Mouse (Mus musculus) heart, embryonic 11.5 days (tissue): ENCODE data around the gene Selenom. TPM values are rescaled to one million over a fixed set of nuclear protein-coding genes. Genes with fewer than 3 reads are reported as not detected.
A peak's percentile ranks its signal among the peaks of the same experiment; 100 is the strongest.

Experiments used
- ATAC-seq: fragments of 200-750 bp; cut with Nextera tagmentation; replicated peaks from 2 replicates; pipeline ENCODE4 v1.8.0; 2017; ENCODE audit warnings: moderate library complexity; ENCODE audit not compliant: insufficient number of reproducible peaks, low FRiP score, low TSS enrichment
- H3K27ac ChIP-seq: fragments of 300-500 bp; sonication (generic); 2 replicates; pipeline ENCODE4 v1.5.1; 2014; ENCODE audit warnings: mild to moderate bottlenecking, low read depth, low read length
- H3K27me3 ChIP-seq: fragments of 300-500 bp; sonication (generic); 2 replicates; pipeline ENCODE4 v1.6.1; 2014; ENCODE audit warnings: mild to moderate bottlenecking, low read length, mixed read lengths; ENCODE audit not compliant: control insufficient read depth, insufficient read depth
- H3K36me3 ChIP-seq: fragments of 300-500 bp; sonication (generic); 2 replicates; pipeline ENCODE4 v1.6.1; 2014; ENCODE audit warnings: mild to moderate bottlenecking, low read length, moderate library complexity, mixed read lengths; ENCODE audit not compliant: control insufficient read depth, insufficient read depth
- H3K4me1 ChIP-seq: fragments of 300-500 bp; sonication (generic); 2 replicates; pipeline ENCODE4 v1.6.1; 2014; ENCODE audit warnings: low read length; ENCODE audit not compliant: control insufficient read depth, insufficient read depth
- H3K4me2 ChIP-seq: fragments of 300-500 bp; sonication (generic); 2 replicates; pipeline ENCODE4 v1.6.1; 2014; ENCODE audit warnings: mild to moderate bottlenecking, moderate library complexity
- H3K4me3 ChIP-seq: fragments of 300-500 bp; sonication (generic); 2 replicates; pipeline ENCODE4 v1.5.1; 2014; ENCODE audit warnings: low read depth, low read length
- H3K9ac ChIP-seq: fragments of 300-500 bp; sonication (generic); 2 replicates; pipeline ENCODE4 v1.6.1; 2014; ENCODE audit warnings: mild to moderate bottlenecking, low read depth, low read length, moderate library complexity
- H3K9me3 ChIP-seq: fragments of 300-500 bp; sonication (generic); replicated peaks from 2 replicates; pipeline ENCODE4 v1.6.1; 2016; ENCODE audit warnings: low read length; ENCODE audit not compliant: control insufficient read depth
- WGBS: fragments of 180-500 bp; shearing (Covaris S2); extraction: QIAGEN DNeasy Blood & Tissue Kit; methylation state at CpG from one replicate; pipeline ENCODE4 v1.1.7; 2014; ENCODE audit not compliant: insufficient replicate concordance; 5-methylcytosine and 5-hydroxymethylcytosine counted together
- polyA plus RNA-seq: library from polyadenylated mRNA; unstranded; fragments of >200 nt; fragmentation: Nextera tagmentation; extraction: Ambion mirVana; gene quantifications from 2 replicates; pipeline ENCODE4 v1.2.1, GENCODE M21; 2014

Selenom gene
- polyA plus RNA-seq, 1 experiment from 2014 or later, result 127 TPM

DNA sequence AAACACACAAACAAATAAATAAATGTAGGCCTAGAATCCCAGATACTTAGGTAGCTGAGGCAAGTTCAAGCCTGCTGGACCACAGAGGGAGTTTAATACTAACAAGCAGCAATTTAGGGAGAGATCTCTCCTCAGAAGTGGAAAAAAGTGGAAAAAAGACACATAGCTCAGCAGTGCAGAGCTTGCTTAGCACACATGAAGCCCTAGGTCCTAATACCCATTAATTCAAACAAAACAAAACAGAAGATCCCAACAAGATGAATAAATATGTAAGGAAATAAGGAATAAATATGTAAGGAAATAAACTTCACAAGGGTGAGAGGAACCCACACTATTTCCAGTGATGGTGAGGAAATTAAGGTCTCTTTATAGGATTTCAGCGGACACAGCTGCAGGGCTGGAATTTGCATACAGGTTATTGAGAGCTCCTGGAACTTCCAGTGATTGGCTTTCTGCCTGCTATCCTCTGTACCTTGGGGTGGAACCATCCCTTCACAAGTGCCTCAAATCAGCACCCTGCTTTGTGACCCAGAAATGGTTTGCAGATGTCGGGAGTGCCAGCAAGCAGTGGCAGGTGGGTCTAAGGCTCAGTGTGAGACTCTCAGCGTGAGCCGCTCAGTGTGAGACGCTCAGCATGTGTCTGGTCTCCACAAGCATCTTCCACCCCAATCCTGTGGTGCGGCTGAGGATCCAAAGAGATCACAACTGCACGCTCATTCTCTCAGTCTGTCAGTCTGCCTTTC lies 9.5 kb downstream of the Selenom start:
- H3K4me2 ChIP-seq, result no peak overlapping the region
- WGBS, result 84% methylated on average over 7 of the region's 7 CpGs
- H3K4me1 ChIP-seq, result peaks cover 13% of the 10 kb centered on the region
- no peaks in the 10 kb centered on the region for H3K9me3 ChIP-seq
- no peak for ATAC-seq
- H3K36me3 ChIP-seq, result peaks cover 35% of the 10 kb centered on the region
- no peak overlapping the region for H3K27ac ChIP-seq
- H3K9ac ChIP-seq, result no peak overlapping the region
- no peak overlapping the region for H3K4me3 ChIP-seq
- no peaks in the 10 kb centered on the region for H3K27me3 ChIP-seq

DNA sequence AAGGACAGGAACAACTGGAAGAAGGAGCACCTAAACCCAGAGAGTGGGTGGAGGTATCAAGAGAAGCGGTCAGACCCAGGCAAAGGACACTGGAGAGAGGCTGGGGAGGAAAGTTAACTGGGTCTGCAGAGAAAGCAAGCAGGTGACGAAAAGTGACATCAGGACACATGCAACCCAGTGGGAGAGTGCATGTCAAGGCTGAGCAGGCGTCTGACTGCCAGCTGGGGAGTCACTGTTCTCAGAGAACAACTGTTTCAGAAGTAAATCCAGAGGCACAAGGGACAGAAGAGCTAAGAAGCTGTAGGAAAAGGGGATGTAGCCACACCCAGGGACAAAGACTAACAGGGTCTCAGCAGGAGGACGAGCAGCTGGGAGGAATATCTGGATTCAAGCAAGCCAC lies 11.1 kb downstream of the Selenom start:
- ATAC-seq, result no peak
- H3K4me2 ChIP-seq, result no peak overlapping the region
- H3K27me3 ChIP-seq, result no peaks in the 10 kb centered on the region
- no peak overlapping the region for H3K27ac ChIP-seq
- H3K4me3 ChIP-seq, result no peak overlapping the region
- H3K4me1 ChIP-seq, result peaks cover 13% of the 10 kb centered on the region
- no peaks in the 10 kb centered on the region for H3K9me3 ChIP-seq
- H3K9ac ChIP-seq, result no peak overlapping the region
- 78% methylated on average over 4 of the region's 4 CpGs for WGBS
- peaks cover 42% of the 10 kb centered on the region for H3K36me3 ChIP-seq

DNA sequence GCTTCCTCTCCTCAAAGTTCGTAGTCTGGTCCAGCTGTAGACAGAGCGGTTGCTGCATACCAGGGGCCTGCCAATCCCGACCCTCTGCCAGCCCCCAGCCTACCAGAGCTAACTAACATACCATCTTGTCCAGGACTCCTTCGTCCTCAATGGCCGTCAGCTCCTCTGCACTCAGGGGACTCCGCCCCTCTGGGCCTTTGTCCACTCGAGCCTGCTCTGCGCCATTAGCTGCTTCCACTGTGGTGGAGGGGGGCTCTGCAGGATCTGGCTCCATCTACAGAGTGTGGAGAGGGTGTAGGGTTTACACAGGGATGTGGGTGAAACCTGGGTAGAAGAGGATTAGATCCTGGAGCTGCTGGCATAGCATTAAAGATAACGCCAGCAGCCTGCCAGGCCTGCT lies 11.7 kb downstream of the Selenom start:
- no peaks in the 10 kb centered on the region for H3K27me3 ChIP-seq
- H3K9ac ChIP-seq, result no peak overlapping the region
- H3K4me3 ChIP-seq, result no peak overlapping the region
- no peak for ATAC-seq
- no peaks in the 10 kb centered on the region for H3K9me3 ChIP-seq
- H3K27ac ChIP-seq, result no peak overlapping the region
- no peak overlapping the region for H3K4me2 ChIP-seq
- H3K36me3 ChIP-seq, result peaks cover 44% of the 10 kb centered on the region
- WGBS, result 79% methylated on average over 9 of the region's 9 CpGs
- H3K4me1 ChIP-seq, result peaks cover 9% of the 10 kb centered on the region

DNA sequence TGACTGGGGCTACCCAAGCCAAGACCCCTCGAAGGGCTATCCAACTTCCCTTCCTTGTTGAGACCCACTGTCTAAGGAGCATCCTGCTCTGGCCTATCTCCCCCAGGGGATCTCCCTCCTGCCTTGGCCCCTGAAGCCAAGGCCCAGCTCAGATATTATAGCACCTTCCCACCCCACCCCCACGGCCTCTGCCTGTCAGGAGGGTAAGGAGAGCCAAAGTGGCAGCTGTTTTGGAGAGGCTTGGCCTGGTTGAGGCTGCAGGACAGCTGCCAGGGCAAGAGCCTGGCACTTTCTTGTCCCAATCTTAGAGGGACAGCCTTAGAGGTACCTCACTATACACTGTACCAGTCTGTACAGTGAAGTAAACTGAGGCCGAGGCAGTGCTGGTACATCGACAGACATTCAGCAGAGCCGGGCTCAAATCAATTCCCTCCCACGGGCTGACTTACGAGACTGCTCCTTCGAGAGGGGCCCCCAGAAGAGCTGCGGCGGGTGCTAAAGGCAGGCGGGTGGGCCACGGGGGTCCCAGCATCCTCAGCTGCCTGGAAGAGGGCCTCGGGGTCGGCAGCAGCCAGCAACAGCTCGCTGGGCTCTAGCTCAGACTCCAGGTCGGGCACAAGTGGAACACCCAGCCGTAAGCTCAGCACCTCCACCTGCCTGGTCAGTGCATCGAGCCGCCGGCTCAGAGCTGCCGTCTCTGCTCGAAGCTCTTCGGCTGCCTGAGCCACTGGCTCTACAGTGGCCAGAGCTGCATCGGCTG lies 12.7 kb downstream of the Selenom start:
- Histone ChIP-seq H3K4me3 (no peak overlapping the region), H3K36me3 (peaks cover 45% of the 10 kb centered on the region), H3K9me3 (no peaks in the 10 kb centered on the region), H3K4me1 (peaks cover 9% of the 10 kb centered on the region), H3K4me2 (peak overlapping the region; percentile 29; the same call in 1 of the 2 replicates), H3K27me3 (no peaks in the 10 kb centered on the region), H3K9ac (peak overlapping the region; percentile 46; the same call in 1 of the 2 replicates), H3K27ac (peak overlapping the region; percentile 59; the same call in 1 of the 2 replicates)
- 0 out of 2 replicates have a peak, but pooled peaks have one; percentile 22 for ATAC-seq
- 84% methylated on average over 24 of the region's 24 CpGs for WGBS

DNA sequence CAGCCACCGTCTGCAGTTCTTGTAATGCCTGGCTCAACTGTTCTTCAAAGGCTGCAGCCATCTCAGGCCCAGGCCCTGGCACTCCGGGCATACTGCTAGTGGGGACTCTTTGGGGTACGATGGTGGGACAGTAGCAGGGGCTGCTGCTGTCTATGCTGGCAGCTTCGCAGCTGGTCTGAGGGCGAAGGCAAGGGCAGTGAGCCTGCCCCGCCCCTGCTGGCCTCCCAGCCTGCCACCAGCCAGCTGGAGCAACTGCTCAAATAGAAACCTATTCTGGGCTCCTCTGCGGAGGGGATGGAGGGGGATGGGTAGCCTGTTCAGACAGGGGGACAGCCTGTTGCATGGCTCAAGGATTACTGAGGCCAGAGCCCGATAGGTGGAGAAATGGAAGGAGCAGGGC lies 13.3 kb downstream of the Selenom start:
- Histone ChIP-seq H3K27ac (peak overlapping the region; percentile 59; the same call in 1 of the 2 replicates), H3K9me3 (no peaks in the 10 kb centered on the region), H3K4me3 (no peak overlapping the region), H3K9ac (peak overlapping the region; percentile 46; the same call in 1 of the 2 replicates), H3K4me2 (peak overlapping the region; percentile 29; the same call in 1 of the 2 replicates), H3K27me3 (no peaks in the 10 kb centered on the region), H3K36me3 (peaks cover 51% of the 10 kb centered on the region), H3K4me1 (peaks cover 9% of the 10 kb centered on the region)
- WGBS, result 75% methylated on average over 8 of the region's 8 CpGs
- ATAC-seq, result peak; percentile 43; the same call in 1 of the 2 replicates

DNA sequence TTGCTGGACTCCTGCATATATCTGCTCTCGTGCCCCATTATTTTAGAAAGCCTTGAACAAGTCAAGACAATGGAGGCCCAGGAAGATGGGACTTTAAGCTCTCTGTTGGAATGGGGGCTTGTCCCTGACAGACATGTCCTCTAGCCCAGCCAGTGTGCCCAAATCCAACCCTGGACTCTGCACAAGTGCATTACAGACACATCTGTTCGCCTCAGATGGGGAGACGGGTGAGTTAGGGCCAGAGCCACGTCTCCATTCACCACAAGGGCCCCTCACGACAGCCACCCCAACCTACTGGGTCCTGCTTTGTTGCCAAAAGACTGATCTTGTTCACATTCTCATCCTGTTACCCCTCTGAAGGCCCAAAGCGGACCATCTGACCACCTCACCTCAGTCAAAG lies 13.7 kb downstream of the Selenom start:
- ATAC-seq, result no peak
- Histone ChIP-seq H3K9me3 (no peaks in the 10 kb centered on the region), H3K4me2 (no peak overlapping the region), H3K27me3 (no peaks in the 10 kb centered on the region), H3K36me3 (peaks cover 54% of the 10 kb centered on the region), H3K9ac (no peak overlapping the region), H3K27ac (no peak overlapping the region), H3K4me1 (peaks cover 9% of the 10 kb centered on the region), H3K4me3 (no peak overlapping the region)
- WGBS, result 86% methylated on average over 6 of the region's 6 CpGs

DNA sequence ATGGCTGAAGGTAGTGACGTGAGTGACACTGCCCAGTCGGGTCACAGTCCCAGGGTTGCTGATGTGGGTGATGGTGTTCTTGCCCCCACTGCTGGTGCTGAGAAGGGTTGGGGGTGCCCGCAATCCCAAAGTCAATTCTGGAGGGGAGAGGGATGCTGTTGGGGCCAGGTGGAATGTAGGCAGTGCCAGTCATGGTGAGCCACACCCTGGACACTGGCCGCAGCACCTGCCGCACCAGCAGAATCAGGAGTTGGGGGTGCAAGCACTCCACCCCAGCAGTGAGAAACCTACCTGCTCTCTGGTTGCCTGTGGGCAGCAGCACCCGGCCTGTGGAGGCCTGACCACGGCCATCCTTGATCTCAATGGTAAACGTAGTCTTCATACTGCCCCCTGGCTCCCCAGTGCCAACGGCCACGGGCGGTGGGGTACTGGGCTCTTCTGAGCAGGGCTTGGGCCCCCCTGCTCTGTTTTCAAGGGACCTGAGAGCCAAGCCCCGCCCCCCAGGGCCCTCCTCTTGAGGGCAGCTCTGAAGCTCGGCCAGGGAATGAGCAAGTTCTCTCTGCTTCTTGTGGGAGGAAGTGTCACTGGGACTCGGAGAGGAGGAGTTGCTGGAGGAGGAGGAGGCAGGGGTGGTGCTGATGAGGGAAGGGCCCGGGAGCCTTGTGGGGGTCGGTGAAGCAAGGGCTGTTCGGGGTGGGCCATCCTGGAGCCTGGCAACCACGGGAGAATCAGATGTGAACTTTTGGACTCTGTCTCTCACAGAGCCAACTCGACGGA lies 15.2 kb downstream of the Selenom start:
- ATAC-seq, result no peak
- WGBS, result 75% methylated on average over 20 of the region's 20 CpGs
- no peaks in the 10 kb centered on the region for H3K9me3 ChIP-seq
- peaks cover 9% of the 10 kb centered on the region for H3K4me1 ChIP-seq
- H3K4me3 ChIP-seq, result no peak overlapping the region
- H3K9ac ChIP-seq, result no peak overlapping the region
- no peak overlapping the region for H3K4me2 ChIP-seq
- no peaks in the 10 kb centered on the region for H3K27me3 ChIP-seq
- no peak overlapping the region for H3K27ac ChIP-seq
- peaks cover 53% of the 10 kb centered on the region for H3K36me3 ChIP-seq

DNA sequence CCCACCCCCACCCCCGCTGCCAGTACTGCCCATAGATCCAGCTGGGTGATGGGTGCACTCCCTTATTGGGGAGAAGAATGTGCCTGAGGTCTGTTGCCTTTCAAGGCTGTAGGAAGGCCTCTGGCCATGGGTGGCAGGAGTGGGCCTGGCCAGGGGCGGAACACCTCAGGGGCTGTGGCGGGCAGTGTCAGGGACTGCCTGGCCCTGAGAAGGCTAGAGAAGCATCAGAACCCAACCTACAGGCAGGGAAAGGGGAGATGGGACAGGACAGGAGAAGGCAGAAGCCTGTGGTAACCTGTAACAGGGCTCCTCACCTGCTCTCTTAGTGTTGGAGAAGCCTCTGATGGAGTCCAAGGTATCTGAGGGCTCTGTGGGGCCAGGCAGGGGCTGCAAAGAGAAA lies 16.2 kb downstream of the Selenom start:
- Histone ChIP-seq H3K27me3 (no peaks in the 10 kb centered on the region), H3K9ac (no peak overlapping the region), H3K9me3 (no peaks in the 10 kb centered on the region), H3K4me3 (no peak overlapping the region), H3K4me1 (peaks cover 14% of the 10 kb centered on the region), H3K36me3 (peaks cover 51% of the 10 kb centered on the region), H3K27ac (no peak overlapping the region), H3K4me2 (no peak overlapping the region)
- ATAC-seq, result no peak
- 81% methylated on average over 3 of the region's 3 CpGs for WGBS
